Mouse (Mus musculus) heart, embryonic 16.5 days (tissue): ENCODE measurements around the gene Foxp1. TPM values are rescaled to one million over a fixed set of nuclear protein-coding genes. Genes with fewer than 3 reads are reported as not detected.

Source experiments
- ATAC-seq: fragments of 200-750 bp; cut with Nextera tagmentation; replicated peaks from 2 replicates; pipeline ENCODE4 v1.8.0; 2017; ENCODE audit warnings: moderate number of reproducible peaks; ENCODE audit not compliant: insufficient read depth, low FRiP score; ENCODE audit errors: extremely low read depth
- H3K27ac ChIP-seq: fragments of 300-500 bp; sonication (generic); 2 replicates; pipeline ENCODE4 v1.5.1; 2014; ENCODE audit warnings: mild to moderate bottlenecking, low read length, control low read depth, moderate library complexity
- H3K27me3 ChIP-seq: fragments of 300-500 bp; sonication (generic); 2 replicates; pipeline ENCODE4 v1.6.1; 2014; ENCODE audit warnings: low read length, mixed read lengths; ENCODE audit not compliant: control insufficient read depth, insufficient read depth
- H3K36me3 ChIP-seq: fragments of 300-500 bp; sonication (generic); 2 replicates; pipeline ENCODE4 v1.6.1; 2014; ENCODE audit not compliant: control insufficient read depth, insufficient read depth
- H3K4me1 ChIP-seq: fragments of 300-500 bp; sonication (generic); 2 replicates; pipeline ENCODE4 v1.6.1; 2014; ENCODE audit warnings: low read length, mixed read lengths; ENCODE audit not compliant: control insufficient read depth, insufficient read depth
- H3K4me2 ChIP-seq: fragments of 300-500 bp; sonication (generic); 2 replicates; pipeline ENCODE4 v1.6.1; 2014; ENCODE audit warnings: low read depth, mild to moderate bottlenecking, control low read depth, low read length
- H3K4me3 ChIP-seq: fragments of 300-500 bp; sonication (generic); 2 replicates; pipeline ENCODE4 v1.5.1; 2014; ENCODE audit warnings: mild to moderate bottlenecking, control low read depth, low read length
- H3K9ac ChIP-seq: fragments of 300-500 bp; sonication (generic); 2 replicates; pipeline ENCODE4 v1.6.1; 2014; ENCODE audit warnings: low read length, control low read depth
- H3K9me3 ChIP-seq: fragments of 300-500 bp; sonication (generic); replicated peaks from 2 replicates; pipeline ENCODE4 v1.6.1; 2016; ENCODE audit warnings: low read length; ENCODE audit not compliant: control insufficient read depth
- WGBS: fragments of 180-500 bp; shearing (Covaris S2); extraction: QIAGEN DNeasy Blood & Tissue Kit; methylation state at CpG from one replicate; pipeline ENCODE4 v1.1.7; 2014; 5-methylcytosine and 5-hydroxymethylcytosine counted together
- polyA plus RNA-seq: library from polyadenylated mRNA; unstranded; fragments of >200 nt; fragmentation: Nextera tagmentation; extraction: Ambion mirVana; gene quantifications from 2 replicates; pipeline ENCODE4 v1.2.1, GENCODE M21; 2015

Foxp1 gene
- polyA plus RNA-seq, 1 experiment from 2014 or later: 59.0 TPM

DNA sequence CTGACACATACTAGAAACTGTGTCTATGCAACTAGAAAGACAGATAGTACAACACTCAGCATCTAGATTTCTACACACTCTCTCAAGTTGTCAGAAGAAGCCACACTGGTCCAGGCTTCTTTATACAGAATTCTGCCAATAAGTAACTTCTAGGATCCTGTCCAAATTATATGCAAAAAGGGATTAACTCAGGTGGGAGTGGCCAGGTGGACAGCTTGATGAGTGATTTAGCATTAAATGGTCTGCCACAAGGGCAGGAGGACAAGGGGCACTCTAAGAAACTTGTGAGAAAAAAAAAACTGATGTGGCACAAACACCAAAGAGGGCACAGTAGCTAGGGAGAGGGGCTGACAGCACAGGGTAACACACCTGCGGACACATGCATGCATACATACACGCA, 196.6 kb downstream of the Foxp1 start:
- 89% methylated on average over 2 of the region's 2 CpGs for WGBS
- Histone ChIP-seq H3K4me1 (no peaks in the 10 kb centered on the region), H3K36me3 (no peaks in the 10 kb centered on the region), H3K4me3 (no peak overlapping the region), H3K27ac (no peak overlapping the region), H3K9ac (no peak overlapping the region), H3K9me3 (no peaks in the 10 kb centered on the region), H3K27me3 (no peaks in the 10 kb centered on the region), H3K4me2 (no peak overlapping the region)
- no peak for ATAC-seq

DNA sequence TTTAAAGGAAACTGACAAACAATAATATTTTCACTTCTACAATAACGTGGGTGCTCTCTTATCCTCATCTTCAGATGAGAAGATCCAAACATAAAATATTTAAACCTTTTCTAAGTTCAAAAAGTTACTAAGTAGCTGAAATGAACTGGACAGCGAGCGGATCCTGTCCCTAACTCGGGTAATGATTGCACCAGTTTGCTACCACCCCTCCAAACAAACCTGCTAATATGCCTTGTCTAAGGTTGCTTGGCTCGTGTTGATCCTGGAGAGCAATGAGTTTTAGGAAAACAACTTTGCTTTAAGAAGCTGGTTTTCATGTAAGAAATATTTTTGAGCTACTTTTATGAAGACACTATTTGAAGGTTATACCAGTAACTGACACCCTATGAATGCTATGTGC, 197.1 kb downstream of the Foxp1 start:
- no peaks in the 10 kb centered on the region for H3K27me3 ChIP-seq
- H3K9ac ChIP-seq: no peak overlapping the region
- H3K4me1 ChIP-seq: no peaks in the 10 kb centered on the region
- H3K36me3 ChIP-seq: no peaks in the 10 kb centered on the region
- H3K9me3 ChIP-seq: no peaks in the 10 kb centered on the region
- no peak overlapping the region for H3K4me3 ChIP-seq
- WGBS: 88% methylated on average over 5 of the region's 5 CpGs
- no peak for ATAC-seq
- H3K4me2 ChIP-seq: no peak overlapping the region
- H3K27ac ChIP-seq: no peak overlapping the region

DNA sequence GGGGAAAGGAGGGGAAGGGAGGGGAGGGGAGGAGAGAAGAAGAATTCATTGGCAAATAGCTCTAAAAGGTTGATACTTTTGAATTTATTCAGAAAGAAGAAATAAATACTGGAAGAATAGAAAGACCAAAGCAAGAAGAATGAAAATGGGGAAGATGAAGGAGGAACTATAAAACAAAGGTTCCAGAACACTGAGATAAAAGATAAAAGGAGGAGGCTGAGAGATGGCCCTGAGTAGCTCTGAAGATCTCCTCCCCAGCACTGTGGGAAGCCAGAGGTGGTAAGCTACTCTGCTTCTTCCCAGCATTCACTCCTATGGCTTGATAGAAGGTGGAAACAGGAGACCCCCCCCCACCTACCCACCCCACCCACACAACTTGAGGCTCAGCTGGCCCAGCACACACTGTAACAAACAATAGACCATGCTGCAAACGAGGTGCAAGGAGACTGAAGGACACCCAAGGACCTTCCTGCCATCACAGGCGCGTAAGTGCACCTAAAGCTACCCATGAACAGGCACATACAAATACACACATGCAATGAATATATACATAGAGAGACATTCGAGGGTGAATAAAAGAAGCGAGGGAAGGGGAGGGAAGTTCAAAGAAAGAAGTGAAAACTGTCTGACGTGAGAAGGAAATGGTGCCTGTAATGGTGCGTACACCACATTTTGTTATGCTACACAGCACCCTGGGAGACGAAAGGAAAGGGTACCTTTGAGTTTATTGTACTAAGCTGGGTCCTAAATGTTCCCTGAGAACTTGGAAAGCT, 200.2 kb downstream of the Foxp1 start:
- Histone ChIP-seq H3K27me3 (no peaks in the 10 kb centered on the region), H3K36me3 (no peaks in the 10 kb centered on the region), H3K4me3 (no peak overlapping the region), H3K9ac (no peak overlapping the region), H3K27ac (no peak overlapping the region), H3K9me3 (no peaks in the 10 kb centered on the region), H3K4me1 (no peaks in the 10 kb centered on the region), H3K4me2 (no peak overlapping the region)
- ATAC-seq: no peak
- WGBS: 74% methylated on average over 8 of the region's 8 CpGs

DNA sequence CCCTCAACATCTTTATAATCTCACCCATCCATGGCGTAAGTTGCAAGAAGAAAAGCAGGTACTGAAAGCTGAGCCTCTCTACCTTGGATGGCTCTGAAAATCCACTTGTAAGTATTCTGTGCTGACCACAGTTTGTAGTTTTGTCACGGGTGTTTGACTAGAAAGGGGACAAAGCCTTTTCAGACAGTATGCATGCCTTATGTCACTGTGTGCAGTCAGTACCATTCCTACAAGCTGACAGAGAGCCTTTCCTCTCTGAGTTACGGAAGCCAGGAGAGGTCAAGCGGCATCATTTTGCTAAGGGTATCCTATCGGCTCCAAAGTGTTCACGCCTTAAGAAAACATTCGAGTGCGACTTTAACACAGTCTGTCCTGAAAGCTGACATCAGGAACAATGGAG, 202.1 kb downstream of the Foxp1 start:
- Histone ChIP-seq H3K27ac (no peak overlapping the region), H3K27me3 (no peaks in the 10 kb centered on the region), H3K36me3 (no peaks in the 10 kb centered on the region), H3K9ac (no peak overlapping the region), H3K4me2 (no peak overlapping the region), H3K4me1 (peaks cover 4% of the 10 kb centered on the region), H3K9me3 (no peaks in the 10 kb centered on the region), H3K4me3 (no peak overlapping the region)
- 71% methylated on average over 8 of the region's 8 CpGs for WGBS
- ATAC-seq: no peak

DNA sequence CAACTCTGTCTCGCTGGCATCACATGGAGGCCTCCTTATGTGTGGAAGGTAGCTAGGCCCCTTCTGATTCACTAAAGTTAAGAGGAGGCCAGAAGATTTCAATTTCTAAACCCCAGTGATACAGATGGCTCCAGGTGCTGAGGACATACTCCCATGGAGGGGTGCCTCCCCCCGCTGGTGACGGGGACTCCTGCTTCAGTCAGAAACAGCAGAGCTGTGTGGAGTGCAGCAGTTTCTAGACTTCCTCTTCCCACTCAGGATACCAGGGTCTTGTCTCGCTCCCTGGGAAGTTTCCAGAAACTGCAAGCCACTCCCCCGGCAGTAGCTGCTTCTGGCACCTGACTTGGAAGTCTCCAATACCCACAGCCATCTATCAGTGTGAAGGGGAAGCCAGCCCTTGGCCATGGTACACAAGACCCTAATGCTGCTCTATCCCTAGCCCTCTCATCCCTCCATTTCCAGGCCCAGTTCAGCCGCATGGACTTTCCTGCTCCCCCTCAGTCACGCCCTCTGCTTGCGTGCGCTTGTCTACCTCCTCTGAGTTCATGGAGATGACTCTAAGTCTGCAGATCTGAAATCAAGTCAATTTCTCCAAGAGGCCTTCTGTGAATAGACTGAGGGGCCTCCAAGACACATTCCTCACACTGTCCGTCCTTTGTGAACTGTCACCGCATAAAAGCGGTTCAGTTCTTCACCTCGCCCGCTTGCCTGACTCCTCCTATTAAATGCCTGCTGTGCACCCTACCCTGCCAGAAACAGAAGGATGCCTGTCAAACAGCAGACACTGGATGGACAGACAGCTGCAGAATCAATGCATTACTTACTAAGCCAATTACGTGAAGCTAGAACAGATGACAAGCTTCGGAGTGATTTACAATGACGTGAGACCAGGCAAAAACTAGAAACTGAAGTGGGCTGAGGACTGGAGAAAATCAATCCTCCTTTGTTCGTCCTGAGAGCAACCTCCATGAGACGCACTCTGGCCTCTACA, 202.8 kb downstream of the Foxp1 start:
- Histone ChIP-seq H3K27me3 (no peaks in the 10 kb centered on the region), H3K9ac (no peak overlapping the region), H3K4me3 (no peak overlapping the region), H3K4me2 (no peak overlapping the region), H3K27ac (no peak overlapping the region), H3K36me3 (no peaks in the 10 kb centered on the region), H3K9me3 (no peaks in the 10 kb centered on the region), H3K4me1 (peaks cover 4% of the 10 kb centered on the region)
- 77% methylated on average over 19 of the region's 19 CpGs for whole genome bisulfite sequencing
- ATAC-seq: 0 out of 2 replicates have a peak, but pooled peaks have one; percentile 14

DNA sequence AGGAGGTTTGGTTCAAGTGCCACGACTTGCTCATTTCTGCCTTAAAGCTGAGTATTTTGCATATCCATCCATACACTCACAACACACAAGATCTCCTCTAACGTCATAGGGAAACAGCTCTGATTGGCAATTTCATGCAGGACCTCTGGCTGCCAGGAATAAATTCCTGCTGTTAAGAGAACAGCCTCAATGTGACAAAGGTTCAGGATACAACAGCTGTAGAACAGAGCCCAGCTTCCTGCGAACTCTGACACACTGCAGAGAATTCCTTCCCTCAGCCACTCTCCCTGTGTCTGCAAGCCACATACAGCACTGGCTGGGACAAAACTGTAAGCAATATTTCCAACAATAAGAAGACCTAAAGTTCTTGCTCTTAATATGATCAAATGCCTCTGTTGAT, 207.8 kb downstream of the Foxp1 start:
- no peak for ATAC-seq
- Histone ChIP-seq H3K4me2 (no peak overlapping the region), H3K9ac (no peak overlapping the region), H3K27ac (0 out of 2 replicates have a peak overlapping the region, but pooled peaks have one; percentile 14), H3K27me3 (no peaks in the 10 kb centered on the region), H3K4me3 (no peak overlapping the region), H3K9me3 (no peaks in the 10 kb centered on the region; the same call in 1 of the 2 replicates), H3K4me1 (peaks cover 8% of the 10 kb centered on the region), H3K36me3 (no peaks in the 10 kb centered on the region)
- WGBS: 53% methylated on average over 3 of the region's 3 CpGs

DNA sequence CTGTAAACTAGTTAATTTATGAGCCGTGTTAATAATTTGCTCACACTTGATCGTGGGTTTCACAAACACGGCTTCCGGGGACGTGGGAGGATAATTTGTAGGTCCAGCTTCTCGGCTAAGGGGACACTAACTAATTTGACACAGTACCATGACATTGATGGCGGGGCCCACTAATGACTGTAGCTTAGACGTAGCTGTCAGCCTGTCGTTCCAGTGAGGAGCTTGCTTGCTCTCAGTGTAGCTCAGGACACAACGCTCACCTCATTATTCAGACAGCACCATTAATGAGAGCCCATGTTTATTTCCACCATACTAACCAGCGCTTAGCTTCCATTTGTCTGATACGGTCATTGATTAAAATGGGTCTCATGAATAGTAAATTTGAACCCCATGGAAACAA, 212.0 kb downstream of the Foxp1 start:
- Histone ChIP-seq H3K4me3 (no peak overlapping the region), H3K9me3 (no peaks in the 10 kb centered on the region; the same call in 1 of the 2 replicates), H3K4me2 (no peak overlapping the region), H3K27ac (no peak overlapping the region), H3K27me3 (no peaks in the 10 kb centered on the region), H3K9ac (no peak overlapping the region), H3K36me3 (peaks cover 5% of the 10 kb centered on the region; the same call in 1 of the 2 replicates), H3K4me1 (peaks cover 4% of the 10 kb centered on the region; the same call in 1 of the 2 replicates)
- no peak for ATAC-seq
- 88% methylated on average over 12 of the region's 12 CpGs for WGBS

DNA sequence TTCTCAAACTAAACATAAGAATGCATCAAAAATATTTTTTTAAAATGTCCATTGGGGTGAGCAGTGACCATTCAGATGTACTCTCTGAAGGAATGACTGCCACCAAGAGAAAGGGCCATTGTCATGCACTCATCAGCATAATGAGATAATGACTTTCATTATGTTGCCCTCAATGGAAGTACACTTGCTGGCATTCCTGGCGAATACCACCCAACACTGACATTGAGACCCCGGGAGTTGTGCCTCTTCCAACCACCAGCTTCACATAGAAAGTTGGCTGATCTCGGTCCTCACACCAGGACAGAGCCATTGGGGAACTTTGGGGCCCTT, 212.4 kb downstream of the Foxp1 start:
- H3K36me3 ChIP-seq: peaks cover 5% of the 10 kb centered on the region; the same call in 1 of the 2 replicates
- WGBS: 81% methylated on average over 3 of the region's 3 CpGs
- no peak overlapping the region for H3K4me2 ChIP-seq
- no peaks in the 10 kb centered on the region; the same call in 1 of the 2 replicates for H3K9me3 ChIP-seq
- no peak overlapping the region for H3K9ac ChIP-seq
- no peaks in the 10 kb centered on the region for H3K27me3 ChIP-seq
- H3K4me3 ChIP-seq: no peak overlapping the region
- H3K4me1 ChIP-seq: peaks cover 3% of the 10 kb centered on the region; the same call in 1 of the 2 replicates
- H3K27ac ChIP-seq: no peak overlapping the region
- ATAC-seq: no peak
